Mouse (Mus musculus) cortical plate, adult 2 months (tissue): Measurements from ENCODE around the gene Tstd2.

Source experiments
- CTCF ChIP-seq: fragments of 200-500 bp; IDR thresholded peaks from 2 replicates; pipeline ENCODE4 v1.5.1; 2011; ENCODE audit warnings: mild to moderate bottlenecking, control low read depth, low read length; ENCODE audit not compliant: insufficient read depth; ENCODE audit errors: extremely low read depth
- POLR2A ChIP-seq: fragments of 200-500 bp; IDR thresholded peaks from 2 replicates; pipeline ENCODE4 v1.6.1; 2011; ENCODE audit warnings: mild to moderate bottlenecking, low read length, control low read depth; ENCODE audit not compliant: insufficient read depth; ENCODE audit errors: extremely low read depth

GRCm38 (mm10) chr4:46068060-46068459 lies 70.4 kb downstream of the Tstd2 start:
- no peak for TF ChIP-seq CTCF
- TF ChIP-seq POLR2A, result no peak
